Mouse (Mus musculus) midbrain, embryonic 16.5 days (tissue): ENCODE results near the gene Fv1. TPM values are rescaled to one million over a fixed set of nuclear protein-coding genes. Genes with fewer than 3 reads are reported as not detected.
"Not testable (repeated sequence)": the region's sequence is repeated elsewhere in the genome, so short reads cannot be mapped to it uniquely, and the experiment has no call there.

ENCODE experiments used
- ATAC-seq: fragments of 200-750 bp; cut with Nextera tagmentation; 2 replicates; pipeline ENCODE4 v1.8.0; 2017; ENCODE audit warnings: moderate TSS enrichment
- H3K27ac ChIP-seq: fragments of 300-500 bp; sonication (generic); 2 replicates; pipeline ENCODE4 v1.5.1; 2014; ENCODE audit warnings: mild to moderate bottlenecking, low read length, mixed read lengths
- H3K27me3 ChIP-seq: fragments of 300-500 bp; sonication (generic); 2 replicates; pipeline ENCODE4 v1.6.1; 2014; ENCODE audit warnings: low read depth, low read length, mixed read lengths; ENCODE audit not compliant: control insufficient read depth, insufficient read depth
- H3K36me3 ChIP-seq: fragments of 300-500 bp; sonication (generic); 2 replicates; pipeline ENCODE4 v1.6.1; 2014; ENCODE audit warnings: mild to moderate bottlenecking, low read length, moderate library complexity, mixed read lengths; ENCODE audit not compliant: control insufficient read depth, insufficient read depth
- H3K4me1 ChIP-seq: fragments of 300-500 bp; sonication (generic); 2 replicates; pipeline ENCODE4 v1.6.1; 2014; ENCODE audit warnings: mild to moderate bottlenecking, low read length, mixed read lengths; ENCODE audit not compliant: control insufficient read depth, insufficient read depth
- H3K4me2 ChIP-seq: fragments of 300-500 bp; sonication (generic); 2 replicates; pipeline ENCODE4 v1.6.1; 2014; ENCODE audit warnings: mild to moderate bottlenecking, low read length, mixed read lengths
- H3K4me3 ChIP-seq: fragments of 300-500 bp; sonication (generic); 2 replicates; pipeline ENCODE4 v1.5.1; 2014; ENCODE audit warnings: low read depth, mild to moderate bottlenecking, low read length, moderate library complexity, mixed read lengths
- H3K9ac ChIP-seq: fragments of 300-500 bp; sonication (generic); 2 replicates; pipeline ENCODE4 v1.6.1; 2014; ENCODE audit warnings: low read depth, low read length, mixed read lengths
- H3K9me3 ChIP-seq: fragments of 300-500 bp; sonication (generic); replicated peaks from 2 replicates; pipeline ENCODE4 v1.6.1; 2014; ENCODE audit warnings: mild to moderate bottlenecking, low read length, mixed read lengths; ENCODE audit not compliant: control insufficient read depth, poor library complexity, severe bottlenecking
- WGBS: fragments of 180-500 bp; shearing (Covaris S2); extraction: QIAGEN DNeasy Blood & Tissue Kit; methylation state at CpG from one replicate; pipeline ENCODE4 v1.1.7; 2014; 5-methylcytosine and 5-hydroxymethylcytosine counted together
- polyA plus RNA-seq: library from polyadenylated mRNA; unstranded; fragments of >200 nt; fragmentation: Nextera tagmentation; extraction: Ambion mirVana; gene quantifications from 2 replicates; pipeline ENCODE4 v1.2.1, GENCODE M21; 2015

Gene Fv1
- polyA plus RNA-seq: 7.5 and 10.5 TPM in 2 replicates

- Histone ChIP-seq H3K4me1 (peaks cover 22% of the 10 kb centered on the region), H3K9ac (peak within 1 kb of the TSS; percentile 83), H3K9me3 (no peaks in the 10 kb centered on the region), H3K27ac (peak within 1 kb of the TSS; percentile 82), H3K4me2 (peak within 1 kb of the TSS; percentile 84), H3K4me3 (peak within 1 kb of the TSS; percentile 76), H3K27me3 (no peaks in the 10 kb centered on the region), H3K36me3 (peaks cover 15% of the 10 kb centered on the region)
- WGBS: under 1% methylated on average over 30 of the region's 30 CpGs
- ATAC-seq: peak; percentile 97
Observed at GRCm38 (mm10) chr4:147868450-147869031, at the start of gene Fv1, which contains the start of gene Miip. Gene Fv1, plus strand, starts transcription at chr4:147868979. Gene Miip, minus strand, starts transcription at chr4:147868816.

- not testable (repeated sequence) for H3K4me1 ChIP-seq, H3K27ac ChIP-seq, H3K4me3 ChIP-seq, H3K4me2 ChIP-seq, ATAC-seq, H3K27me3 ChIP-seq, H3K9ac ChIP-seq
- H3K9me3 ChIP-seq: peaks cover 40% of the 10 kb centered on the region
- 90% methylated on average over 7 of the region's 7 CpGs for WGBS
- peaks cover 20% of the 10 kb centered on the region for H3K36me3 ChIP-seq
Observed at GRCm38 (mm10) chr4:147819659-147820058, 49.1 kb upstream of the Fv1 start.

DNA sequence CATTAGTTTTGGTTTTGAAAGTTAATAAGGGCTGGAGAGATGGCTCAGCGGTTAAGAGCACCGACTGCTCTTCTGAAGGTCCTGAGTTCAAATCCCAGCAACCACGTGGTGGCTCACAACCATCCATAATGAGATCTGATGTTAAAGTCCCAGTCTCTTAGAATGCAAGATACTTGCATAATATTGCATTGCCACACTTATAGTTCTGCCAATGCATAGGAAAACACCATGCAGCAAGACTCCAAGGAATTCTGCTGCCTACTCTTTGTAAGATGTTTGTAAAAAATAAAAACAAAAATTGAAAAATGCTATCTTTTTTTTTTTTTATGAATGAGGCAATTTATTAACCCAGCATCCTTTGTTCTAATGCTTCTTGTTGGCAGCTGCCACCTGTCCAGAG lies 47.4 kb upstream of the Fv1 start:
- peaks cover 37% of the 10 kb centered on the region for H3K36me3 ChIP-seq
- H3K4me2 ChIP-seq, ATAC-seq, H3K9ac ChIP-seq, H3K27me3 ChIP-seq, H3K27ac ChIP-seq, H3K4me1 ChIP-seq, H3K4me3 ChIP-seq: not testable (repeated sequence)
- peaks cover 55% of the 10 kb centered on the region for H3K9me3 ChIP-seq
- WGBS: 89% methylated on average over 3 of the region's 3 CpGs

- WGBS: 95% methylated on average over 4 of the region's 4 CpGs
- H3K4me2 ChIP-seq: no peak overlapping the region
- ATAC-seq: no peak
Observed at GRCm38 (mm10) chr4:147824389-147824788, 44.4 kb upstream of the Fv1 start.

DNA sequence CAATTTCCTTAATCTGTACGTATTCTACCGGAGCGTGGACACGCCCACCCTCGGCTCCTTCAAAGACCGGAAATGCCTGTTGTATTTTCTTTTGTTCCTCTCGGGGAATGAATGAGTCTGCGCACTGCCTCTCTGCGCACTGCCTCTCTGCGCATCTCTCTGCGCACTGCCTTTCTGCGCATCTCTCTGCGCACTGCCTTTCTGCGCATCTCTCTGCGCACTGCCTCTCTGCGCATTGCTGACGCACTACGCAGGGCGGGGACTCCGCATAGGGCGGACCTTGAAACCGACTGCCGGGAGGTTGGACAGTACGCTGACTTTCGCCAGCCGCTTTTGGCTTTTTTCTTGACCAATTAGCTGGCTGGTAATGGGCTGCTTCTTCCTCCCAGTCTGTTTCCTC lies 29.5 kb upstream of the Fv1 start:
- H3K4me3 ChIP-seq, H3K27me3 ChIP-seq, H3K4me2 ChIP-seq, H3K4me1 ChIP-seq, H3K9ac ChIP-seq, ATAC-seq, H3K27ac ChIP-seq: not testable (repeated sequence)
- 99% methylated on average over 8 of the region's 26 CpGs for WGBS
- Histone ChIP-seq H3K36me3 (peaks cover 20% of the 10 kb centered on the region), H3K9me3 (peaks cover 23% of the 10 kb centered on the region)

More at GRCm38 (mm10) chr4:147824389-147824788, 44.4 kb upstream of the Fv1 start:
- Histone ChIP-seq H3K9ac (no peak overlapping the region), H3K36me3 (peaks cover 61% of the 10 kb centered on the region), H3K27ac (no peak overlapping the region), H3K4me3 (no peak overlapping the region), H3K4me1 (no peaks in the 10 kb centered on the region), H3K9me3 (peaks cover 80% of the 10 kb centered on the region), H3K27me3 (no peaks in the 10 kb centered on the region)

- no peak overlapping the region for H3K4me3 ChIP-seq
- peaks cover 6% of the 10 kb centered on the region for H3K4me1 ChIP-seq
- no peak overlapping the region for H3K9ac ChIP-seq
- no peak for ATAC-seq
- no peak overlapping the region for H3K4me2 ChIP-seq
- no peaks in the 10 kb centered on the region for H3K27me3 ChIP-seq
- no peak overlapping the region for H3K27ac ChIP-seq
- WGBS: 95% methylated on average over 3 of the region's 3 CpGs
- H3K36me3 ChIP-seq: peaks cover 30% of the 10 kb centered on the region
- peaks cover 23% of the 10 kb centered on the region for H3K9me3 ChIP-seq
Observed at GRCm38 (mm10) chr4:147842871-147843270, 25.9 kb upstream of the Fv1 start.

DNA sequence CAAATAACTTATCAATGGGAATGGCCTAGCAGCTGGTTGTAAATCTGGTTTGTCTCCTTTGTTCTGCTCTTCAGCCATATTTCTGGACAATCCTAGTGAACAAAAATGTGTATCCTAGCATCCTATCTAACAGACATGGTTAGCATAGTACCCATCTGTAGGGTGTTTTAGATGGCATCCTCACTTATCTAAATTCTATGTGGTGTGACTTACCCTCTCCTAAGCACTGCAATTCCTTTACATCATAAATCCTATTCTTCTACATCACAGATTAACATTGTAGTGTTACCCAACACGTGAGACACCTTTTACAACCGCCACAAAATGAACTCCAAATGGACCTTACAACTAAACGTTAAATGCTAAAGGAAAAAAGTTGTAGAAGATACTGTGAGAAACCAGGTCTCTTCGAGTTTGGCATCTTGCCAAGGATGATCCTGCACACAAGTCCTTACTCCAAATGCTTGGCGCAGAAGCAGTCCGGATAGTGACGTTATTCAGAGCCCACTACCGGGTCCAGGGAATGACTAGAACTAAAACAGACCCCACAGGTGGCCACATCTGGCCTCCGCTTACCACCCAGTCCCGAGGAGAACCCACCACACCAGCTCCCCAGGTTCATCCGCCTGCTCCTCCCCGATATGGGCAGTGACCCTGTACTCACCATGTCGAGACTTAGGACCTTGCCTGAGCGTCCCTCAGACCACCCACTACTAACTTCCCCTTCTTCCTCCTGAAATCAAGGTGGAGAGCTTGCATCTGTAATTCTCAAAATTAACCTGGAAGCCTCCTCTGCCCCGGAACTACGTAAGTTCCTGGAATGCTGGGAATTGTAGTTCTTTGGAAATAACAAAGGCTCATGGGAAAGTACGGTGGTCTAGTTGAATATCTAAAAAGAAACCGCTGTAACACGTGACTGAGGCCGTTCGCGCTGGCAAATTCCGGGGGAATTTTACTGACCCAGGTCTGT lies 20.9 kb upstream of the Fv1 start, which contains the start of gene Zfp933:
Gene Zfp933, minus strand, starts transcription at position 753 of the 970 bp plus-strand sequence.
- Histone ChIP-seq H3K27me3 (no peaks in the 10 kb centered on the region), H3K9ac (peak within 1 kb of the TSS; percentile 70), H3K4me2 (peak within 1 kb of the TSS; percentile 68), H3K4me1 (peaks cover 8% of the 10 kb centered on the region), H3K4me3 (peak within 1 kb of the TSS; percentile 59), H3K27ac (peak within 1 kb of the TSS; percentile 54), H3K9me3 (peaks cover 10% of the 10 kb centered on the region), H3K36me3 (peaks cover 19% of the 10 kb centered on the region)
- peak; percentile 90 for ATAC-seq
- 3% methylated on average over 23 of the region's 23 CpGs for WGBS

DNA sequence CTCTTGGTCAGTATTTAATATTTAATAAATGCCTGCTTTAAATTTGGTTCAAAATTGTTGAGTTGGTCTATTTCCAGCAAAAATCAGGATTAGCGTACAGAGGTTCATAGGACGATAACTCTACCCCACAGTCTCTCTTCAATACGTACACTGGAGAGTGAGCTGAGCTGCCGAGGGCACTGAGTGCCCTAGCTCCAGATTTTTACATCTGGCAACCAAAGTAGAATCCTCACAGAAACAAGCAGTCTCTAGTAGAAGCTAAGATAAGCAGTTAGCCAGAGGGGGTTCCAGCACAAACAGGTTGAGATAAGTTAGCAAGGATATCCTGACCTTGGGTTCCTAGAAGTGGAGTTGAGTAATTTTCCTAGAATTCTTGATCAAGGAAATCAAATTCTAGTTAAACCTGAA lies 20.2 kb upstream of the Fv1 start:
- WGBS: 1% methylated on average over 4 of the region's 4 CpGs
- peak overlapping the region; percentile 54 for H3K27ac ChIP-seq
- ATAC-seq: peak; percentile 80

DNA sequence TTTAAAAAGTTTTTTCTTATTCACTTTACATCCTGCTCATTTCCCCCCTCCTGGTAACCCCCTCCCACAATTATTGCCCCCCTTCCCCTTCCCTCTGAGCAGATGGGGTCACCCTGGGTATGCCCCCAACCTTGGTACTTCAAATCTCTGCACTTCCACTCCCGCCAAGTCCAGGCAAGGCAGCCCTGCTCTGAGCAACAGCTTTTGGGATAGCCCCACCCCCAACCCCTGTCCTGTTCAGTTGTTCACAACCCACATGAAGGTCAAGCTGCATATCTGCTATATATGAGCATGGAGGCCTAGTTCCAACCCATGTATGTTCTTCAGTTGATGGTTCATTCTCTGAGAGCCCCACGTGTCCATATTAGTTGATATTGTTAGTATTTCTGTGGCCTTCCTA lies 18.0 kb upstream of the Fv1 start:
- Histone ChIP-seq H3K4me1 (peaks cover 8% of the 10 kb centered on the region), H3K4me2 (no peak overlapping the region), H3K27me3 (no peaks in the 10 kb centered on the region), H3K36me3 (no peaks in the 10 kb centered on the region), H3K4me3 (no peak overlapping the region), H3K27ac (no peak overlapping the region), H3K9ac (no peak overlapping the region), H3K9me3 (no peaks in the 10 kb centered on the region)
- no peak for ATAC-seq
- WGBS: 72% methylated on average over 2 of the region's 2 CpGs

More for the DNA sequence above, 20.2 kb upstream of the Fv1 start:
- peaks cover 13% of the 10 kb centered on the region for H3K36me3 ChIP-seq
- peak overlapping the region; percentile 59 for H3K4me3 ChIP-seq
- peaks cover 3% of the 10 kb centered on the region for H3K9me3 ChIP-seq
- peak overlapping the region; percentile 68 for H3K4me2 ChIP-seq
- peak overlapping the region; percentile 62 for H3K9ac ChIP-seq
- peaks cover 8% of the 10 kb centered on the region for H3K4me1 ChIP-seq
- H3K27me3 ChIP-seq: no peaks in the 10 kb centered on the region
